Mouse (Mus musculus): ENCODE measurements around the gene Lamc1. TPM values are rescaled to one million over a fixed set of nuclear protein-coding genes. Genes with fewer than 3 reads are reported as not detected.
A peak's percentile ranks its signal among the peaks of the same experiment; 100 is the strongest.

Gene Lamc1
- total RNA-seq (2012; rRNA removed), result 13.1 and 15.2 TPM in 2 replicates
- 100 to 1,000 TPM in 1 of 2 experiments, 10 to 100 TPM in 1; 32.4 to 174 TPM for polyA plus RNA-seq (2012; ENCODE audit: insufficient read depth in 1 of 2, insufficient read length in 2 of 2, low read depth in 1 of 2, low replicate concordance in 2 of 2, missing spikeins in 1 of 2)

DNA sequence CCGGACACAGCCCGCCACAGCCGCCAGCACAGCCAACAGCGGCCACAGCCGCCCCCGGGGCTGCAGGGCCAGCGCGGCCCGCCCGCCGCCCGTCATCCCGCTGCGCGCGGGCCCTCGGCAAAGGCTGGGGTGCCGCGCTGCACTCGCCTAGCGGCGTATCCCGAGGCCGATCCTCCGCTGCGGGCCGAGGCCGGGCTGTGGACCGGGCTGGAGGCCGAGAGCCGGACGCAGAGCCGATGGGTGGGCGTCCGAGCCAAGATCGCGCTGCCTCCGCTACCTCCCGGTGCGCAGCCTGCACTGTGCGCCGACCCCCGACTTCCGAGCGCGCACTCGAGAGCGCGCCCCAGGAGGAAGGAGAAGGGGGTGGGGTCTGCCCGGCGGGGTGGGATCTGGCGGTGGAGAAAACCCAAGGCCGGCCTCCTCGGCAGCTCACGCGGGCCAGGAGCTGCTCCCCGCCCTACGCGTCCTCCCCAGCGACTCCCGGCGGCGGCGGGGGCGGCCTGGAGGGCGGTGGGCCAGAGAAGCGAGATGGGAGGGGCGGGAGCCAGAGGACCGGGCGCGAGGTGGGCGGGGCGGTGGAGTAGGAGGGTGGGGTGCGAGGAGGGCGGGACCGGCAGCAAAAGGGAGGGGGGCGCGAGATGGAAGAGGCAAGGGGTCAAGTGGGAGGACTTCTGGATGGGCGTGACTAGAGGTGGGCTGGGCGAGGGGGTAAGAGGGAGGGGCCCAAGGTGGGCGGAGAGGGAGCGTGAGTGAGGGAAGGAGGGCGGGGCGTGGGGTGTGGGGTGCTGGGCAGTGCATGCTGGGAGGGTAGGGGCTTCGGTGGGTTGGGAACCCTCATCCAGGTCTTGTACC lies at the start of gene Lamc1:
TSS of gene Lamc1 (minus strand) at position 343 of the 852 bp plus-strand sequence.
- H3K36me3 ChIP-seq (ENCODE audit: control insufficient read depth in 1 of 2, insufficient read depth in 2 of 2, low read length in 2 of 2), result peaks cover 0 to 6% of the 10 kb centered on the region in 2 experiments; a peak in 2 of 4 replicates
- peak within 1 kb of the TSS; percentile 49 for H3K27ac ChIP-seq (ENCODE audit: control insufficient read depth, low read depth, low read length)
- H3K9ac ChIP-seq (ENCODE audit: control insufficient read depth, low read depth, low read length, poor library complexity, severe bottlenecking), result peak within 1 kb of the TSS; percentile 88
- no peaks in the 10 kb centered on the region for H3K9me3 ChIP-seq (replicated peaks; ENCODE audit: insufficient read depth, low read length)
- DNase-seq (ENCODE audit: low read depth, low spot score), result peak; percentile 96
- H3K4me3 ChIP-seq (ENCODE audit: control insufficient read depth in 1 of 2, insufficient read depth in 1 of 2, low read depth in 2 of 2, low read length in 2 of 2), result peak within 1 kb of the TSS; percentile 60 to 93
- TF ChIP-seq MYB (IDR thresholded peaks at IDR 0.05; ENCODE audit: low read depth, low read length) (no peak), UBTF (IDR thresholded peaks at IDR 0.05; ENCODE audit: borderline replicate concordance, insufficient read depth, low read depth, low read length) (0 out of 2 replicates have a peak, but pooled peaks have one; percentile 5), CHD2 (IDR thresholded peaks at IDR 0.05; ENCODE audit: low read length) (no peak), SIN3A (IDR thresholded peaks at IDR 0.05; ENCODE audit: low read length) (peak; percentile 66; the same call in 1 of the 2 replicates), POLR2AphosphoS2 (IDR thresholded peaks at IDR 0.05; ENCODE audit: low read length) (peak; percentile 57; the same call in 1 of the 2 replicates), ELF1 (IDR thresholded peaks at IDR 0.05; ENCODE audit: low read depth, low read length) (0 out of 2 replicates have a peak, but pooled peaks have one; percentile 33), GATA1 (IDR thresholded peaks at IDR 0.05; ENCODE audit: low read depth, low read length) (no peak), USF1 (IDR thresholded peaks at IDR 0.05; ENCODE audit: low read depth, low read length) (no peak), POLR2A (IDR thresholded peaks at IDR 0.05; ENCODE audit: control insufficient read depth in 1 of 2, insufficient read depth in 1 of 2, low read depth in 1 of 2, low read length in 2 of 2, poor library complexity in 1 of 2) (peak; percentile 81 to 91), TCF12 (IDR thresholded peaks at IDR 0.05; ENCODE audit: low read depth, low read length) (peak; percentile 24; the same call in 1 of the 2 replicates), BHLHE40 (IDR thresholded peaks at IDR 0.05; ENCODE audit: borderline replicate concordance, low read depth, low read length) (no peak), ZNF384 (IDR thresholded peaks at IDR 0.05; ENCODE audit: low read depth, low read length) (no peak), NELFE (IDR thresholded peaks at IDR 0.05; ENCODE audit: low read depth, low read length) (peak; percentile 79), MXI1 (IDR thresholded peaks at IDR 0.05; ENCODE audit: low read depth, low read length) (peak; percentile 69), SMC3 (IDR thresholded peaks at IDR 0.05; ENCODE audit: low read depth, low read length) (no peak), MAZ (IDR thresholded peaks at IDR 0.05; ENCODE audit: low read depth, low read length) (peak; percentile 95), EP300 (IDR thresholded peaks at IDR 0.05; ENCODE audit: low read depth in 1 of 2, low read length in 2 of 2) (peak in 1 of 2 experiments; percentile 4; a peak in 1 of 4 replicates), HCFC1 (IDR thresholded peaks at IDR 0.05; ENCODE audit: low read depth, low read length) (no peak), NRF1 (IDR thresholded peaks at IDR 0.05; ENCODE audit: insufficient read depth, low read depth, low read length, poor library complexity, severe bottlenecking) (peak; percentile 54; the same call in 1 of the 2 replicates)
- H3K79me2 ChIP-seq (ENCODE audit: control insufficient read depth, insufficient read depth, low read length, poor library complexity), result peaks cover 22% of the 10 kb centered on the region
- H3K27me3 ChIP-seq (ENCODE audit: control insufficient read depth in 1 of 2, insufficient read depth in 2 of 2, low read length in 2 of 2), result no peaks in the 10 kb centered on the region; a peak in 1 of 4 replicates
- H3K4me1 ChIP-seq (ENCODE audit: control insufficient read depth in 1 of 2, insufficient read depth in 2 of 2, low read length in 2 of 2), result peaks cover 2 to 4% of the 10 kb centered on the region in 2 experiments; a peak in 1 of 4 replicates

Data from MEL (cell line).